Mouse (Mus musculus): Measurements from ENCODE around the gene Il16.

Il16 gene

GRCm38 (mm10) chr7:83745413-83746106 lies at the start of gene Il16:
Gene Il16 (minus strand): TSS chr7:83745726.
- DNase-seq (ENCODE audit: low read depth, low spot score) = peak; percentile 68

GRCm38 (mm10) chr7:83794705-83795104 lies 49.2 kb upstream of the Il16 start, which contains the start of gene Cfap161:
Gene Cfap161 (minus strand): TSS chr7:83794880.
- no peak for DNase-seq (ENCODE audit: low read depth, low spot score)

GRCm38 (mm10) chr7:83794006-83794683 lies 48.6 kb upstream of the Il16 start:
- DNase-seq (ENCODE audit: low read depth, low spot score) = no peak

- no peak for DNase-seq (ENCODE audit: low read depth, low spot score)
These were observed 35.4 kb upstream of the Il16 start for GRCm38 (mm10) chr7:83780881-83781280.

GRCm38 (mm10) chr7:83780026-83780425 lies 34.5 kb upstream of the Il16 start:
- DNase-seq (ENCODE audit: low read depth, low spot score) = no peak

- no peak for DNase-seq (ENCODE audit: low read depth, low spot score)
These were observed 33.5 kb upstream of the Il16 start for GRCm38 (mm10) chr7:83779028-83779427.

GRCm38 (mm10) chr7:83778516-83778915 lies 33.0 kb upstream of the Il16 start:
- no peak for DNase-seq (ENCODE audit: low read depth, low spot score)

GRCm38 (mm10) chr7:83774721-83775120 lies 29.2 kb upstream of the Il16 start:
- peak; percentile 22 for DNase-seq (ENCODE audit: low read depth, low spot score)

- DNase-seq (ENCODE audit: low read depth, low spot score) = peak; percentile 73
These were observed 18.1 kb upstream of the Il16 start for GRCm38 (mm10) chr7:83763674-83764073.

- DNase-seq (ENCODE audit: low read depth, low spot score) = no peak
These were observed 16.8 kb upstream of the Il16 start for GRCm38 (mm10) chr7:83762336-83762735.

GRCm38 (mm10) chr7:83751055-83751454 lies 5.5 kb upstream of the Il16 start:
- DNase-seq (ENCODE audit: low read depth, low spot score) = no peak

- DNase-seq (ENCODE audit: low read depth, low spot score) = no peak
These were observed 2.9 kb upstream of the Il16 start for GRCm38 (mm10) chr7:83748405-83748804.

- no peak for DNase-seq (ENCODE audit: low read depth, low spot score)
These were observed 671 bp upstream of the Il16 start for GRCm38 (mm10) chr7:83746107-83746687.

GRCm38 (mm10) chr7:83745065-83745412 lies 487 bp downstream of the Il16 start:
- no peak for DNase-seq (ENCODE audit: low read depth, low spot score)

GRCm38 (mm10) chr7:83744250-83744649 lies 1.3 kb downstream of the Il16 start:
- DNase-seq (ENCODE audit: low read depth, low spot score) = no peak

GRCm38 (mm10) chr7:83742690-83743089 lies 2.8 kb downstream of the Il16 start:
- DNase-seq (ENCODE audit: low read depth, low spot score) = no peak

- DNase-seq (ENCODE audit: low read depth, low spot score) = no peak
These were observed 3.5 kb downstream of the Il16 start for GRCm38 (mm10) chr7:83742026-83742425.

- DNase-seq (ENCODE audit: low read depth, low spot score) = no peak
These were observed 5.7 kb downstream of the Il16 start for GRCm38 (mm10) chr7:83739680-83740310.

- no peak for DNase-seq (ENCODE audit: low read depth, low spot score)
These were observed 6.7 kb downstream of the Il16 start for GRCm38 (mm10) chr7:83738623-83739462.

- no peak for DNase-seq (ENCODE audit: low read depth, low spot score)
These were observed 7.5 kb downstream of the Il16 start for GRCm38 (mm10) chr7:83737914-83738490.
